Mouse (Mus musculus): ENCODE measurements at regions not wholly inside any gene's neighbourhood (a gene's known extent, or its start where the extent isn't known, plus 50 kb on each side); places are given as distances from the start of the nearest gene placed in this dataset.

- WGBS = 45% methylated on average over 9 of the region's 9 CpGs
- Histone ChIP-seq H3K9ac (no peak overlapping the region), H3K27ac (no peak overlapping the region), H3K4me3 (no peak overlapping the region), H3K4me1 (no peaks in the 10 kb centered on the region), H3K36me3 (no peaks in the 10 kb centered on the region), H3K9me3 (no peaks in the 10 kb centered on the region), H3K4me2 (replicated peaks) (no peak overlapping the region), H3K27me3 (no peaks in the 10 kb centered on the region)
- no peak for ATAC-seq (ENCODE audit: insufficient number of reproducible peaks, insufficient read depth, low FRiP score, low TSS enrichment)
Observed at GRCm38 (mm10) chr12:5601084-5601654, 225.7 kb upstream of the Klhl29 start.

- no peak overlapping the region for H3K4me3 ChIP-seq
- H3K36me3 ChIP-seq = no peaks in the 10 kb centered on the region
- no peak for ATAC-seq (ENCODE audit: insufficient number of reproducible peaks, insufficient read depth, low FRiP score, low TSS enrichment)
- 83% methylated on average over 1 of the region's 1 CpGs for WGBS
- H3K9ac ChIP-seq = no peak overlapping the region
- no peaks in the 10 kb centered on the region for H3K27me3 ChIP-seq
- no peaks in the 10 kb centered on the region for H3K4me1 ChIP-seq
- H3K27ac ChIP-seq = no peak overlapping the region
- H3K4me2 ChIP-seq (replicated peaks) = no peak overlapping the region
- no peaks in the 10 kb centered on the region for H3K9me3 ChIP-seq
Observed at GRCm38 (mm10) chr12:5599426-5599825, 223.9 kb upstream of the Klhl29 start.

- 84% methylated on average over 4 of the region's 4 CpGs for WGBS
- no peaks in the 10 kb centered on the region for H3K4me1 ChIP-seq
- no peaks in the 10 kb centered on the region for H3K9me3 ChIP-seq
- no peaks in the 10 kb centered on the region for H3K27me3 ChIP-seq
- no peak for ATAC-seq (ENCODE audit: insufficient number of reproducible peaks, insufficient read depth, low FRiP score, low TSS enrichment)
- H3K9ac ChIP-seq = no peak overlapping the region
- no peak overlapping the region for H3K4me3 ChIP-seq
- H3K4me2 ChIP-seq (replicated peaks) = no peak overlapping the region
- no peaks in the 10 kb centered on the region for H3K36me3 ChIP-seq
- no peak overlapping the region for H3K27ac ChIP-seq
Observed at GRCm38 (mm10) chr12:5598961-5599360, 223.5 kb upstream of the Klhl29 start.

GRCm38 (mm10) chr12:5572831-5573230, 197.3 kb upstream of the Klhl29 start:
- WGBS = 55% methylated on average over 6 of the region's 6 CpGs
- ATAC-seq (ENCODE audit: insufficient number of reproducible peaks, insufficient read depth, low FRiP score, low TSS enrichment) = no peak
- H3K36me3 ChIP-seq = no peaks in the 10 kb centered on the region

GRCm38 (mm10) chr12:5568941-5569340, 193.5 kb upstream of the Klhl29 start:
- Histone ChIP-seq H3K9me3 (no peaks in the 10 kb centered on the region), H3K27ac (no peak overlapping the region), H3K36me3 (no peaks in the 10 kb centered on the region), H3K4me2 (replicated peaks) (no peak overlapping the region), H3K4me1 (0 out of 2 replicates have a peak, but pooled peaks cover 3% of the 10 kb centered on the region), H3K27me3 (no peaks in the 10 kb centered on the region), H3K4me3 (no peak overlapping the region), H3K9ac (no peak overlapping the region)
- no peak for ATAC-seq (ENCODE audit: insufficient number of reproducible peaks, insufficient read depth, low FRiP score, low TSS enrichment)
- WGBS = 84% methylated on average over 5 of the region's 5 CpGs

More at GRCm38 (mm10) chr12:5572831-5573230, 197.3 kb upstream of the Klhl29 start:
- H3K4me1 ChIP-seq = no peaks in the 10 kb centered on the region
- no peak overlapping the region for H3K4me2 ChIP-seq (replicated peaks)
- H3K4me3 ChIP-seq = no peak overlapping the region
- H3K9ac ChIP-seq = no peak overlapping the region
- H3K9me3 ChIP-seq = no peaks in the 10 kb centered on the region
- H3K27me3 ChIP-seq = no peaks in the 10 kb centered on the region
- H3K27ac ChIP-seq = no peak overlapping the region

- no peak for ATAC-seq (ENCODE audit: insufficient number of reproducible peaks, insufficient read depth, low FRiP score, low TSS enrichment)
- Histone ChIP-seq H3K36me3 (no peaks in the 10 kb centered on the region), H3K27ac (no peak overlapping the region), H3K4me3 (no peak overlapping the region), H3K4me1 (0 out of 2 replicates have a peak, but pooled peaks cover 3% of the 10 kb centered on the region), H3K4me2 (replicated peaks) (no peak overlapping the region), H3K9ac (no peak overlapping the region), H3K9me3 (no peaks in the 10 kb centered on the region), H3K27me3 (no peaks in the 10 kb centered on the region)
- 12% methylated on average over 2 of the region's 2 CpGs for WGBS
Observed at GRCm38 (mm10) chr12:5566231-5566630, 190.7 kb upstream of the Klhl29 start.

GRCm38 (mm10) chr12:5552607-5553006, 177.1 kb upstream of the Klhl29 start:
- H3K27ac ChIP-seq = no peak overlapping the region
- no peak overlapping the region for H3K9ac ChIP-seq
- no peaks in the 10 kb centered on the region for H3K9me3 ChIP-seq
- H3K4me2 ChIP-seq (replicated peaks) = no peak overlapping the region
- no peaks in the 10 kb centered on the region for H3K27me3 ChIP-seq
- no peaks in the 10 kb centered on the region for H3K36me3 ChIP-seq
- WGBS = 46% methylated on average over 4 of the region's 4 CpGs
- H3K4me1 ChIP-seq = peaks cover 7% of the 10 kb centered on the region
- ATAC-seq (ENCODE audit: insufficient number of reproducible peaks, insufficient read depth, low FRiP score, low TSS enrichment) = no peak
- H3K4me3 ChIP-seq = no peak overlapping the region

- no peak overlapping the region for H3K27ac ChIP-seq
- H3K36me3 ChIP-seq = no peaks in the 10 kb centered on the region
- no peak overlapping the region for H3K4me2 ChIP-seq (replicated peaks)
- H3K4me1 ChIP-seq = peaks cover 7% of the 10 kb centered on the region
- no peak overlapping the region for H3K4me3 ChIP-seq
- no peaks in the 10 kb centered on the region for H3K9me3 ChIP-seq
- H3K9ac ChIP-seq = no peak overlapping the region
- no peak for ATAC-seq (ENCODE audit: insufficient number of reproducible peaks, insufficient read depth, low FRiP score, low TSS enrichment)
- H3K27me3 ChIP-seq = no peaks in the 10 kb centered on the region
- WGBS = 63% methylated on average over 2 of the region's 2 CpGs
Observed at GRCm38 (mm10) chr12:5551901-5552300, 176.4 kb upstream of the Klhl29 start.

GRCm38 (mm10) chr12:5549796-5550195, 174.3 kb upstream of the Klhl29 start:
- no peak overlapping the region for H3K9ac ChIP-seq
- H3K27me3 ChIP-seq = no peaks in the 10 kb centered on the region
- H3K4me2 ChIP-seq (replicated peaks) = no peak overlapping the region
- H3K27ac ChIP-seq = no peak overlapping the region
- no peaks in the 10 kb centered on the region for H3K36me3 ChIP-seq
- peaks cover 7% of the 10 kb centered on the region for H3K4me1 ChIP-seq
- ATAC-seq (ENCODE audit: insufficient number of reproducible peaks, insufficient read depth, low FRiP score, low TSS enrichment) = 0 out of 2 replicates have a peak, but pooled peaks have one; percentile 73
- no peaks in the 10 kb centered on the region for H3K9me3 ChIP-seq
- H3K4me3 ChIP-seq = no peak overlapping the region
- 11% methylated on average over 7 of the region's 7 CpGs for WGBS

GRCm38 (mm10) chr12:5547698-5548097, 172.2 kb upstream of the Klhl29 start:
- no peak for ATAC-seq (ENCODE audit: insufficient number of reproducible peaks, insufficient read depth, low FRiP score, low TSS enrichment)
- H3K27me3 ChIP-seq = no peaks in the 10 kb centered on the region
- no peak overlapping the region for H3K4me2 ChIP-seq (replicated peaks)
- no peak overlapping the region for H3K27ac ChIP-seq
- WGBS = 82% methylated on average over 5 of the region's 5 CpGs
- H3K36me3 ChIP-seq = no peaks in the 10 kb centered on the region
- H3K4me3 ChIP-seq = no peak overlapping the region
- H3K4me1 ChIP-seq = peaks cover 7% of the 10 kb centered on the region
- no peak overlapping the region for H3K9ac ChIP-seq
- no peaks in the 10 kb centered on the region for H3K9me3 ChIP-seq

GRCm38 (mm10) chr12:5542701-5543100, 167.2 kb upstream of the Klhl29 start:
- H3K4me2 ChIP-seq (replicated peaks) = no peak overlapping the region
- H3K4me1 ChIP-seq = no peaks in the 10 kb centered on the region
- no peak overlapping the region for H3K9ac ChIP-seq

GRCm38 (mm10) chr12:5496299-5496698, 120.8 kb upstream of the Klhl29 start:
- Histone ChIP-seq H3K9ac (no peak overlapping the region), H3K27me3 (no peaks in the 10 kb centered on the region), H3K4me2 (replicated peaks) (no peak overlapping the region), H3K4me1 (peaks cover 7% of the 10 kb centered on the region; the same call in 1 of the 2 replicates), H3K36me3 (no peaks in the 10 kb centered on the region), H3K4me3 (no peak overlapping the region), H3K9me3 (no peaks in the 10 kb centered on the region), H3K27ac (no peak overlapping the region)
- ATAC-seq (ENCODE audit: insufficient number of reproducible peaks, insufficient read depth, low FRiP score, low TSS enrichment) = no peak
- WGBS = 76% methylated on average over 4 of the region's 4 CpGs

More at GRCm38 (mm10) chr12:5542701-5543100, 167.2 kb upstream of the Klhl29 start:
- no peak overlapping the region for H3K27ac ChIP-seq
- no peaks in the 10 kb centered on the region for H3K9me3 ChIP-seq
- no peaks in the 10 kb centered on the region for H3K36me3 ChIP-seq
- H3K4me3 ChIP-seq = no peak overlapping the region
- H3K27me3 ChIP-seq = no peaks in the 10 kb centered on the region
- ATAC-seq (ENCODE audit: insufficient number of reproducible peaks, insufficient read depth, low FRiP score, low TSS enrichment) = no peak
